23 mouse cellular contexts compared by ENCODE assay signal in the genomic region with DNA sequence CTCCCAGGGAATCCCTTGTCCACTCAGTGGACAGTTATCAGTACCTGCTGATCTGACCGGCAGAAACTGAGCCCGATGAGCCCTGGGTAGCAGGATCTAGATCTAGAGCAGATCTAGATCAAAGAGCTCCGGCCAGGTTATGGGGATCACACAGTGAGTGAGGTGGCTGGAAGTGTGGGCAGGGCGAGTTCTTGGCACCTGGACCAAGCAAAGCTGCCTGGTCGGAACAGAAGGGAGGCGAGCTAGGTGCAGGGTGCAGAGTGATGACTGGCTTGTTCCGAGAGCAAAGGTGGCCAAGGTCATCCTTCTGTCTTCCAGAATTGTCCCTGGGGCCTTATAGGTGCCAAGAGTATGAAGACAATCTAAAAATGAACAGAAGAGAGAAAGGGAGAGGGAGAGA. TPM values are rescaled to one million over a fixed set of nuclear protein-coding genes. Genes with fewer than 3 reads are reported as not detected.
A peak's percentile ranks its signal among the peaks of the same experiment; 100 is the strongest.
DNase-seq lines count a peak whose midpoint lies in the region; TF ChIP-seq lines count a peak whose summit lies in the region.
"Had no signal": no experiment of that assay in that cellular context is flagged by ENCODE, and none has a peak within 500 bp of the region (broad histone marks: within the 10 kb centered on the region; RNA-seq: fewer than 3 reads in every experiment).

No protein-coding gene starts in this region.

- H3K27ac ChIP-seq in cerebellum, adult 2 months (ENCODE audit: insufficient read depth, low read length), result peak overlapping the region; percentile 74
- H3K27ac ChIP-seq: embryonic facial prominence, embryonic 10.5 days; embryonic facial prominence, embryonic 13.5 days; forebrain, embryonic 12.5 days; forebrain, embryonic 15.5 days; heart, adult 2 months; hindbrain, embryonic 12.5 days; hindbrain, embryonic 15.5 days had no signal

- WGBS in cerebellum, adult 2 months, result 10% methylated on average over 7 of the region's 7 CpGs

- H3K4me1 ChIP-seq in cerebellum, adult 2 months (ENCODE audit: control insufficient read depth, insufficient read depth, low read length), result peaks cover 33% of the 10 kb centered on the region
- H3K4me1 ChIP-seq: embryonic facial prominence, embryonic 13.5 days had no signal

- peak; percentile 58 to 67 for DNase-seq in cerebellum, adult 2 months
- DNase-seq in cerebellum, postnatal 36 days, result no peak
- peak; percentile 56 to 61 for DNase-seq in cerebellum, postnatal 25 days
- DNase-seq in cerebellum, postnatal 14 days, result no peak
- peak; percentile 57 for DNase-seq in brain, adult 2 months (ENCODE audit: low read depth, low spot score)
- DNase-seq in ovary, postnatal 36 days (ENCODE audit: low spot score), result no peak
- DNase-seq: adrenal gland, adult 2 months; adrenal gland, postnatal 14 days; embryo, embryonic 11 days; gastrocnemius, postnatal 25 days; heart, adult 2 months; kidney, adult 2 months had no signal

- TF ChIP-seq POLR2A in cerebellum, adult 2 months (IDR thresholded peaks at IDR 0.05; ENCODE audit: borderline replicate concordance, insufficient read depth, low read length), result no peak

- H3K27me3 ChIP-seq in cerebellum, adult 2 months (ENCODE audit: control insufficient read depth, insufficient read depth, low read length), result no peaks in the 10 kb centered on the region
- H3K27me3 ChIP-seq: forebrain, embryonic 12.5 days; forebrain, embryonic 15.5 days; hindbrain, embryonic 12.5 days; hindbrain, embryonic 15.5 days had no signal

- no peak for TF ChIP-seq CTCF in cerebellum, adult 2 months (IDR thresholded peaks at IDR 0.05; ENCODE audit: borderline replicate concordance, insufficient read depth, low read depth, low read length)

- H3K4me3 ChIP-seq in cerebellum, adult 2 months (replicated peaks; ENCODE audit: insufficient read depth, low read depth, low read length), result peak overlapping the region; percentile 33
- H3K4me3 ChIP-seq: embryonic facial prominence, embryonic 10.5 days; embryonic facial prominence, embryonic 13.5 days; erythroblast, embryonic 14.5 days; forebrain, embryonic 12.5 days; forebrain, embryonic 15.5 days; heart, adult 2 months; hindbrain, embryonic 12.5 days; hindbrain, embryonic 15.5 days had no signal

RNA-seq across cellular contexts. Expression of a gene that starts 6.1 kb away (rescaled TPM):
- 192 and 195 TPM in 2 replicates for polyA plus RNA-seq in cerebellum, adult 2 months (2012; rRNA removed)
- polyA plus RNA-seq: C2C12; erythroblast, embryonic 14.5 days had no signal

RNA-seq across cellular contexts. Expression of a gene that starts 17.4 kb away (rescaled TPM):
- 39.2 and 40.9 TPM in 2 replicates for polyA plus RNA-seq in cerebellum, adult 2 months (2012; rRNA removed)

RNA-seq across cellular contexts. Expression of a gene that starts 30.1 kb away (rescaled TPM):
- polyA plus RNA-seq in cerebellum, adult 2 months (2012; rRNA removed), result 101 and 102 TPM in 2 replicates

RNA-seq across cellular contexts. Expression of a gene that starts 30.3 kb away (rescaled TPM):
- polyA plus RNA-seq in cerebellum, adult 2 months (2012; rRNA removed), result 0.15 and 0.51 TPM in 2 replicates
- polyA plus RNA-seq: CD4-positive, CD25-positive, alpha-beta regulatory T cell, adult 4 months; embryonic facial prominence, embryonic 10.5 days; embryonic facial prominence, embryonic 13.5 days; forebrain, embryonic 12.5 days; forebrain, embryonic 15.5 days; hindbrain, embryonic 12.5 days; hindbrain, embryonic 15.5 days; intestine, embryonic 14.5 days; intestine, postnatal 0 days had no signal

RNA-seq across cellular contexts. Expression of a gene that starts 30.4 kb away (rescaled TPM):
- 4.2 and 4.7 TPM in 2 replicates for polyA plus RNA-seq in cerebellum, adult 2 months (2012; rRNA removed)

Comparison
In these comparisons a context has a peak if more than half of its experiments do, and no peak if none do; other contexts are left out.
1. DNase-seq: peak in cerebellum, adult 2 months (2 of 2), cerebellum, postnatal 25 days (2 of 2) and brain, adult 2 months (single experiment); none in cerebellum, postnatal 36 days (0 of 2), cerebellum, postnatal 14 days (0 of 2) and ovary, postnatal 36 days (single experiment).